Mouse (Mus musculus): ENCODE results near the gene Cotl1. TPM values are rescaled to one million over a fixed set of nuclear protein-coding genes. Genes with fewer than 3 reads are reported as not detected.
A peak's percentile ranks its signal among the peaks of the same experiment; 100 is the strongest.

The Cotl1 gene
- polyA plus RNA-seq (2014; fragmentation: Nextera tagmentation; extraction: Ambion mirVana) = 458 and 496 TPM in 2 replicates

- Histone ChIP-seq H3K27ac (ENCODE audit: low read depth, low read length) (peak within 1 kb of the TSS; percentile 75), H3K4me1 (replicated peaks; ENCODE audit: control insufficient read depth, insufficient read depth, low read length) (peaks cover 11% of the 10 kb centered on the region), H3K4me2 (replicated peaks; ENCODE audit: low read depth, low read length) (peak within 1 kb of the TSS; percentile 86), H3K9ac (ENCODE audit: low read depth, low read length) (peak within 1 kb of the TSS; percentile 79), H3K4me3 (ENCODE audit: low read depth, low read length) (peak within 1 kb of the TSS; percentile 67), H3K36me3 (ENCODE audit: control insufficient read depth, insufficient read depth, low read length) (no peaks in the 10 kb centered on the region), H3K27me3 (ENCODE audit: control insufficient read depth, insufficient read depth, low read length) (no peaks in the 10 kb centered on the region), H3K9me3 (ENCODE audit: control insufficient read depth, low read length) (no peaks in the 10 kb centered on the region)
- peak; percentile 98 for DNase-seq (ENCODE audit: low spot score)
- ATAC-seq (ENCODE audit: low FRiP score) = peak; percentile 93
- WGBS = under 1% methylated on average over 57 of the region's 57 CpGs
Measured at GRCm38 (mm10) chr8:119840275-119840808, at the start of gene Cotl1. Gene Cotl1, minus strand, starts transcription at chr8:119840544.

GRCm38 (mm10) chr8:119888012-119888411 lies 47.7 kb upstream of the Cotl1 start:
- 63% methylated on average over 4 of the region's 4 CpGs for WGBS
- no peaks in the 10 kb centered on the region for H3K9me3 ChIP-seq (ENCODE audit: control insufficient read depth, low read length)
- H3K36me3 ChIP-seq (ENCODE audit: control insufficient read depth, insufficient read depth, low read length) = no peaks in the 10 kb centered on the region
- no peak overlapping the region for H3K4me2 ChIP-seq (replicated peaks; ENCODE audit: low read depth, low read length)
- no peaks in the 10 kb centered on the region for H3K27me3 ChIP-seq (ENCODE audit: control insufficient read depth, insufficient read depth, low read length)
- no peaks in the 10 kb centered on the region for H3K4me1 ChIP-seq (replicated peaks; ENCODE audit: control insufficient read depth, insufficient read depth, low read length)
- peak; percentile 53; the same call in 1 of the 2 replicates for ATAC-seq (ENCODE audit: low FRiP score)
- H3K9ac ChIP-seq (ENCODE audit: low read depth, low read length) = no peak overlapping the region
- no peak overlapping the region for H3K27ac ChIP-seq (ENCODE audit: low read depth, low read length)
- peak; percentile 31 for DNase-seq (ENCODE audit: low spot score)
- H3K4me3 ChIP-seq (ENCODE audit: low read depth, low read length) = no peak overlapping the region

- 92% methylated on average over 3 of the region's 3 CpGs for WGBS
- Histone ChIP-seq H3K4me1 (replicated peaks; ENCODE audit: control insufficient read depth, insufficient read depth, low read length) (no peaks in the 10 kb centered on the region), H3K9ac (ENCODE audit: low read depth, low read length) (no peak overlapping the region), H3K4me3 (ENCODE audit: low read depth, low read length) (no peak overlapping the region), H3K9me3 (ENCODE audit: control insufficient read depth, low read length) (no peaks in the 10 kb centered on the region), H3K27ac (ENCODE audit: low read depth, low read length) (no peak overlapping the region), H3K27me3 (ENCODE audit: control insufficient read depth, insufficient read depth, low read length) (no peaks in the 10 kb centered on the region), H3K36me3 (ENCODE audit: control insufficient read depth, insufficient read depth, low read length) (no peaks in the 10 kb centered on the region), H3K4me2 (replicated peaks; ENCODE audit: low read depth, low read length) (no peak overlapping the region)
- DNase-seq (ENCODE audit: low spot score) (peak; percentile 61), ATAC-seq (ENCODE audit: low FRiP score) (no peak)
Measured at GRCm38 (mm10) chr8:119887130-119887529, 46.8 kb upstream of the Cotl1 start.

GRCm38 (mm10) chr8:119885612-119886011 lies 45.3 kb upstream of the Cotl1 start:
- ATAC-seq (ENCODE audit: low FRiP score) (no peak), DNase-seq (ENCODE audit: low spot score) (no peak)
- no peak overlapping the region for H3K27ac ChIP-seq (ENCODE audit: low read depth, low read length)
- H3K9me3 ChIP-seq (ENCODE audit: control insufficient read depth, low read length) = no peaks in the 10 kb centered on the region
- no peak overlapping the region for H3K9ac ChIP-seq (ENCODE audit: low read depth, low read length)
- 33% methylated on average over 3 of the region's 3 CpGs for WGBS
- no peaks in the 10 kb centered on the region for H3K36me3 ChIP-seq (ENCODE audit: control insufficient read depth, insufficient read depth, low read length)
- H3K4me3 ChIP-seq (ENCODE audit: low read depth, low read length) = no peak overlapping the region
- H3K4me2 ChIP-seq (replicated peaks; ENCODE audit: low read depth, low read length) = no peak overlapping the region
- no peaks in the 10 kb centered on the region for H3K4me1 ChIP-seq (replicated peaks; ENCODE audit: control insufficient read depth, insufficient read depth, low read length)
- no peaks in the 10 kb centered on the region for H3K27me3 ChIP-seq (ENCODE audit: control insufficient read depth, insufficient read depth, low read length)

- Histone ChIP-seq H3K4me2 (replicated peaks; ENCODE audit: low read depth, low read length) (no peak overlapping the region), H3K4me3 (ENCODE audit: low read depth, low read length) (no peak overlapping the region), H3K9me3 (ENCODE audit: control insufficient read depth, low read length) (no peaks in the 10 kb centered on the region), H3K36me3 (ENCODE audit: control insufficient read depth, insufficient read depth, low read length) (no peaks in the 10 kb centered on the region), H3K27ac (ENCODE audit: low read depth, low read length) (no peak overlapping the region), H3K4me1 (replicated peaks; ENCODE audit: control insufficient read depth, insufficient read depth, low read length) (no peaks in the 10 kb centered on the region), H3K27me3 (ENCODE audit: control insufficient read depth, insufficient read depth, low read length) (no peaks in the 10 kb centered on the region), H3K9ac (ENCODE audit: low read depth, low read length) (no peak overlapping the region)
- DNase-seq (ENCODE audit: low spot score) (no peak), ATAC-seq (ENCODE audit: low FRiP score) (no peak)
- 90% methylated on average over 7 of the region's 7 CpGs for WGBS
Measured at GRCm38 (mm10) chr8:119883281-119883680, 42.9 kb upstream of the Cotl1 start.

GRCm38 (mm10) chr8:119881917-119882316 lies 41.6 kb upstream of the Cotl1 start:
- Histone ChIP-seq H3K4me1 (replicated peaks; ENCODE audit: control insufficient read depth, insufficient read depth, low read length) (no peaks in the 10 kb centered on the region), H3K36me3 (ENCODE audit: control insufficient read depth, insufficient read depth, low read length) (no peaks in the 10 kb centered on the region), H3K27me3 (ENCODE audit: control insufficient read depth, insufficient read depth, low read length) (no peaks in the 10 kb centered on the region), H3K27ac (ENCODE audit: low read depth, low read length) (no peak overlapping the region), H3K4me2 (replicated peaks; ENCODE audit: low read depth, low read length) (no peak overlapping the region), H3K9ac (ENCODE audit: low read depth, low read length) (no peak overlapping the region), H3K4me3 (ENCODE audit: low read depth, low read length) (no peak overlapping the region), H3K9me3 (ENCODE audit: control insufficient read depth, low read length) (no peaks in the 10 kb centered on the region)
- DNase-seq (ENCODE audit: low spot score) = no peak
- 73% methylated on average over 8 of the region's 8 CpGs for WGBS
- no peak for ATAC-seq (ENCODE audit: low FRiP score)

- 79% methylated on average over 6 of the region's 6 CpGs for whole genome bisulfite sequencing
- no peaks in the 10 kb centered on the region for H3K27me3 ChIP-seq (ENCODE audit: control insufficient read depth, insufficient read depth, low read length)
- ATAC-seq (ENCODE audit: low FRiP score) = no peak
Measured at GRCm38 (mm10) chr8:119881301-119881700, 41.0 kb upstream of the Cotl1 start.

GRCm38 (mm10) chr8:119873181-119873580 lies 32.8 kb upstream of the Cotl1 start:
- ATAC-seq (ENCODE audit: low FRiP score) (no peak), DNase-seq (ENCODE audit: low spot score) (no peak)
- no peak overlapping the region for H3K27ac ChIP-seq (ENCODE audit: low read depth, low read length)
- peaks cover 7% of the 10 kb centered on the region; the same call in 1 of the 2 replicates for H3K36me3 ChIP-seq (ENCODE audit: control insufficient read depth, insufficient read depth, low read length)
- 90% methylated on average over 1 of the region's 1 CpGs for WGBS
- no peak overlapping the region for H3K9ac ChIP-seq (ENCODE audit: low read depth, low read length)
- no peak overlapping the region for H3K4me2 ChIP-seq (replicated peaks; ENCODE audit: low read depth, low read length)
- no peak overlapping the region for H3K4me3 ChIP-seq (ENCODE audit: low read depth, low read length)
- H3K9me3 ChIP-seq (ENCODE audit: control insufficient read depth, low read length) = no peaks in the 10 kb centered on the region; the same call in 1 of the 2 replicates
- no peaks in the 10 kb centered on the region for H3K4me1 ChIP-seq (replicated peaks; ENCODE audit: control insufficient read depth, insufficient read depth, low read length)
- H3K27me3 ChIP-seq (ENCODE audit: control insufficient read depth, insufficient read depth, low read length) = no peaks in the 10 kb centered on the region

More at GRCm38 (mm10) chr8:119881301-119881700, 41.0 kb upstream of the Cotl1 start:
- Histone ChIP-seq H3K9me3 (ENCODE audit: control insufficient read depth, low read length) (no peaks in the 10 kb centered on the region), H3K4me2 (replicated peaks; ENCODE audit: low read depth, low read length) (no peak overlapping the region), H3K4me1 (replicated peaks; ENCODE audit: control insufficient read depth, insufficient read depth, low read length) (no peaks in the 10 kb centered on the region), H3K27ac (ENCODE audit: low read depth, low read length) (no peak overlapping the region), H3K9ac (ENCODE audit: low read depth, low read length) (no peak overlapping the region), H3K4me3 (ENCODE audit: low read depth, low read length) (no peak overlapping the region), H3K36me3 (ENCODE audit: control insufficient read depth, insufficient read depth, low read length) (no peaks in the 10 kb centered on the region)
- DNase-seq (ENCODE audit: low spot score) = no peak

- peaks cover 7% of the 10 kb centered on the region; the same call in 1 of the 2 replicates for H3K36me3 ChIP-seq (ENCODE audit: control insufficient read depth, insufficient read depth, low read length)
- H3K27ac ChIP-seq (ENCODE audit: low read depth, low read length) = no peak overlapping the region
- DNase-seq (ENCODE audit: low spot score) (no peak), ATAC-seq (ENCODE audit: low FRiP score) (no peak)
- H3K4me2 ChIP-seq (replicated peaks; ENCODE audit: low read depth, low read length) = no peak overlapping the region
- no peak overlapping the region for H3K4me3 ChIP-seq (ENCODE audit: low read depth, low read length)
- no peaks in the 10 kb centered on the region for H3K27me3 ChIP-seq (ENCODE audit: control insufficient read depth, insufficient read depth, low read length)
- no peaks in the 10 kb centered on the region for H3K4me1 ChIP-seq (replicated peaks; ENCODE audit: control insufficient read depth, insufficient read depth, low read length)
- no peaks in the 10 kb centered on the region; the same call in 1 of the 2 replicates for H3K9me3 ChIP-seq (ENCODE audit: control insufficient read depth, low read length)
- WGBS = 83% methylated on average over 20 of the region's 20 CpGs
- H3K9ac ChIP-seq (ENCODE audit: low read depth, low read length) = no peak overlapping the region
Measured at GRCm38 (mm10) chr8:119869616-119870015, 29.3 kb upstream of the Cotl1 start.
